Mouse (Mus musculus) liver, embryonic 16.5 days (tissue): ENCODE data around the gene Zfp3. TPM values are rescaled to one million over a fixed set of nuclear protein-coding genes. Genes with fewer than 3 reads are reported as not detected.

Experiments
- ATAC-seq: fragments of 200-750 bp; cut with Nextera tagmentation; 2 replicates; pipeline ENCODE4 v1.8.0; 2017; ENCODE audit warnings: low read depth, mild to moderate bottlenecking, moderate number of reproducible peaks, moderate library complexity
- H3K27ac ChIP-seq: fragments of 300-500 bp; sonication (generic); 2 replicates; pipeline ENCODE4 v1.5.1; 2014; ENCODE audit warnings: mild to moderate bottlenecking, low read length
- H3K27me3 ChIP-seq: fragments of 300-500 bp; sonication (generic); 2 replicates; pipeline ENCODE4 v1.6.1; 2014; ENCODE audit warnings: low read depth, low read length, mixed read lengths; ENCODE audit not compliant: control insufficient read depth, insufficient read depth
- H3K36me3 ChIP-seq: fragments of 300-500 bp; sonication (generic); 2 replicates; pipeline ENCODE4 v1.6.1; 2014; ENCODE audit warnings: mild to moderate bottlenecking; ENCODE audit not compliant: control insufficient read depth, insufficient read depth
- H3K4me1 ChIP-seq: fragments of 300-500 bp; sonication (generic); 2 replicates; pipeline ENCODE4 v1.6.1; 2014; ENCODE audit warnings: low read depth, low read length, mixed read lengths; ENCODE audit not compliant: control insufficient read depth
- H3K4me2 ChIP-seq: fragments of 300-500 bp; sonication (generic); 2 replicates; pipeline ENCODE4 v1.6.1; 2014; ENCODE audit warnings: low read depth, low read length, mixed read lengths
- H3K4me3 ChIP-seq: fragments of 300-500 bp; sonication (generic); 2 replicates; pipeline ENCODE4 v1.5.1; 2014; ENCODE audit warnings: low read depth, mild to moderate bottlenecking, low read length
- H3K9ac ChIP-seq: fragments of 300-500 bp; sonication (generic); 2 replicates; pipeline ENCODE4 v1.6.1; 2014; ENCODE audit warnings: low read depth, low read length
- H3K9me3 ChIP-seq: fragments of 300-500 bp; sonication (generic); replicated peaks from 2 replicates; pipeline ENCODE4 v1.6.1; 2016; ENCODE audit warnings: low read length; ENCODE audit not compliant: control insufficient read depth
- WGBS: fragments of 180-500 bp; shearing (Covaris S2); extraction: QIAGEN DNeasy Blood & Tissue Kit; methylation state at CpG from one replicate; pipeline ENCODE4 v1.1.7; 2014; ENCODE audit not compliant: insufficient replicate concordance; 5-methylcytosine and 5-hydroxymethylcytosine counted together
- polyA plus RNA-seq: library from polyadenylated mRNA; unstranded; fragments of >200 nt; fragmentation: Nextera tagmentation; extraction: Ambion mirVana; gene quantifications from 2 replicates; pipeline ENCODE4 v1.2.1, GENCODE M21; 2015

Gene Zfp3
- polyA plus RNA-seq, 1 experiment from 2014 or later: 1.6 TPM

DNA sequence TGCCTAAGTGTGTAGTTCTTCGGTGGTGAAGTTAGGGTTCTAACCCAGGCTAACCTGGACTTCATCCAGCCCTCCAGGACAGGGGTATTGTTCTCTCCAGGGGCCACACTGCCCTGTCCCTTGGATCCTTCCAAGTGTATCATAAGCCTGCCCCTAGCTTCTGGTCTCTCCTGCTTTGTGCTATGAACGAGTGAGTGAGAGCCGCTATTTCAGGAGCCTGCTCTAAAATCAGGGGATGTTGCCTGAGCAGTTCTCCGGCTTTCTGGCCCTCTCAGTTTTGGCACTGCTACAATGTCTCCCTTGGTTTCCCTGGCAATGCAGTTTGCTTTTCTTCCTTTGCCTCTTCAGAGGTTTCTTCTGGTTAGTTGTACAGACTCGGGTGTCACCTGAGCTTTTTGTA is 32.8 kb upstream of the Zfp3 start:
- H3K9me3 ChIP-seq: no peaks in the 10 kb centered on the region
- no peak for ATAC-seq
- peaks cover 2% of the 10 kb centered on the region for H3K4me1 ChIP-seq
- no peak overlapping the region for H3K4me2 ChIP-seq
- no peak overlapping the region for H3K27ac ChIP-seq
- H3K36me3 ChIP-seq: 0 out of 2 replicates have a peak, but pooled peaks cover 3% of the 10 kb centered on the region
- H3K27me3 ChIP-seq: no peaks in the 10 kb centered on the region
- no peak overlapping the region for H3K4me3 ChIP-seq
- WGBS: 51% methylated on average over 5 of the region's 5 CpGs
- H3K9ac ChIP-seq: no peak overlapping the region

DNA sequence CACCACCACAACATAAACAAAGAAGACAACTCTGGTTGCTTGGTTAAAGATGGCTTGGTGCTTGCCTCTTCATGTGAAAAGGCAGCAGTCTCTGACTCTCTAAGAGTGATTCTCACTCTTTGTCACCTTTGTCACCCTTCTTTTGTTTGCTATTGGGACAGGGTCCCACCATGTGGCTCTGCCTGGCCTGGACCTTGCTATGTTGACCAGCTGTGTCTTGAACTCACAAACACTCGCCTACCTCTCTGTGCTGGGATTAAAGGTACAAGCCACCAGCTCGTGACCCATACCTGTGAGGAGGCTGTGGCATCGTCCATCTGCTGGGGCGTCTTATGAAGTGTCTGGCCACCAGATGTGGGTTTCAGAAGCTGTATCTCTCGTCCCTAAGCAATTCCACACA is 30.8 kb upstream of the Zfp3 start:
- Histone ChIP-seq H3K27me3 (0 out of 2 replicates have a peak, but pooled peaks cover 3% of the 10 kb centered on the region), H3K4me2 (no peak overlapping the region), H3K36me3 (no peaks in the 10 kb centered on the region), H3K9ac (no peak overlapping the region), H3K4me3 (no peak overlapping the region), H3K4me1 (peaks cover 2% of the 10 kb centered on the region), H3K27ac (no peak overlapping the region), H3K9me3 (no peaks in the 10 kb centered on the region)
- 34% methylated on average over 5 of the region's 5 CpGs for WGBS
- ATAC-seq: peak; percentile 50; the same call in 1 of the 2 replicates

DNA sequence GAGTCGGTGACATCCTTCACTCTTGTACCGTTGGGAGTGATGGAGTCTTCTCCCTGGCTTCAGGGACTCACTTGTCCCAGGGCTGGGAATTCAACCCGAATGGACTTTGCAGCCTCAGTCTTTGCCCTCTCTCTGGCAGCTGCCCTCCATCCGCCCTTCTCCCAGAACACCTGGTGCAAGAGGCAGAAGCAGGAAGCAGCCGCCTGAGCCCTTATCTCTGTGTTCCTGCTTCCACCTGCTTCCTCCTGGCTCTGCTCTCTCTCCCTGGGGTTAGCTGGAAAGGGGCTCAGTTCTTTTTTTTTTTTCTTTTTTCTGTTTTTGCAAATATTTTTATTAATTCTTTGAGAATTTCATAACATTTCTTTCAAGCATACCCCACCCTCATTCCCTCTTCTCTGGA is 26.3 kb upstream of the Zfp3 start:
- peaks cover 2% of the 10 kb centered on the region for H3K4me1 ChIP-seq
- 8% methylated on average over 5 of the region's 5 CpGs for WGBS
- no peaks in the 10 kb centered on the region for H3K9me3 ChIP-seq
- no peak overlapping the region for H3K27ac ChIP-seq
- no peak overlapping the region for H3K4me2 ChIP-seq
- no peaks in the 10 kb centered on the region for H3K36me3 ChIP-seq
- no peak overlapping the region for H3K4me3 ChIP-seq
- H3K9ac ChIP-seq: no peak overlapping the region
- H3K27me3 ChIP-seq: 0 out of 2 replicates have a peak, but pooled peaks cover 3% of the 10 kb centered on the region
- no peak for ATAC-seq

DNA sequence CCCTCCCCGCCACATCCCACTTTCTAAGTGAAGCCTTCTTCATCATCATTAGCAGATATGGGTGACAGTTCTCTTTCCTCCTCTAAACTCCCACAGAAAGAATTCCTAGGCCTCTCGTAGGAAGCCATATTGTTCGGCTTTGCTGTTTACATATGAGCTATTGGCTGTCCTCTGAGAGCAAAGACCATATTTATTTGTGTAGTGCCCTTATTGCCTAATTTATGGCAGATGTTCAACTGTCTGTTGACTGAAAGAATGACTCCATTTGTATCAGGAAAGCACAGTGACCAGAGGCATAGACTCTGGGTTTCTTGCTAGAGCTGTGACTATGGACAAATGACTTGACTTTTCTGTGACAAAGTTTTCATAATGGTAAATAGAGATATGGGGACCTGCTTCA is 22.4 kb upstream of the Zfp3 start:
- H3K36me3 ChIP-seq: no peaks in the 10 kb centered on the region
- H3K27ac ChIP-seq: no peak overlapping the region
- H3K4me3 ChIP-seq: no peak overlapping the region
- WGBS: 59% methylated on average over 3 of the region's 3 CpGs
- H3K27me3 ChIP-seq: 0 out of 2 replicates have a peak, but pooled peaks cover 3% of the 10 kb centered on the region
- no peaks in the 10 kb centered on the region for H3K9me3 ChIP-seq
- no peaks in the 10 kb centered on the region for H3K4me1 ChIP-seq
- no peak overlapping the region for H3K4me2 ChIP-seq
- ATAC-seq: peak; percentile 72
- no peak overlapping the region for H3K9ac ChIP-seq

DNA sequence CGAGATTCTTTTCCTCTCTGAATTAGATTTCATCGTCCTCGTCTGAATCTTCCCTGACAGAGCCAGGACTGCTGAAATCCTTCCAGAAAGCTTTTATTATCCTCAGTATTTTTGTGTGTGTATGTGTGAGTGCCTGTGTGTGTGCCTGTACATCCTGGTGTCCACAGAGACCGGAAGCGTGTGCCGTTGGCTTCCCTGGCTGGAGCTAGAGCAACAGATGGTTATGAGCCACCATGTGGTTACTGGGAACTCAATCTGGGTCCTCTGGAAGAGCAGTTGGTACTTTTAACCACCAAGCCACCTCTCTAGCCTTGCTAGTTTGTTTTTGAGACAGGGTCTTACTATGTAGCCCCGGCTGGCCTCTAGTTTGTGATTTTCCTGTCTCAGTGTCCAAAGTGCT is 21.9 kb upstream of the Zfp3 start:
- ATAC-seq: no peak
- Histone ChIP-seq H3K36me3 (no peaks in the 10 kb centered on the region), H3K4me2 (no peak overlapping the region), H3K4me3 (no peak overlapping the region), H3K9ac (no peak overlapping the region), H3K4me1 (no peaks in the 10 kb centered on the region), H3K27ac (no peak overlapping the region), H3K9me3 (no peaks in the 10 kb centered on the region), H3K27me3 (0 out of 2 replicates have a peak, but pooled peaks cover 3% of the 10 kb centered on the region)
- 66% methylated on average over 7 of the region's 7 CpGs for WGBS

DNA sequence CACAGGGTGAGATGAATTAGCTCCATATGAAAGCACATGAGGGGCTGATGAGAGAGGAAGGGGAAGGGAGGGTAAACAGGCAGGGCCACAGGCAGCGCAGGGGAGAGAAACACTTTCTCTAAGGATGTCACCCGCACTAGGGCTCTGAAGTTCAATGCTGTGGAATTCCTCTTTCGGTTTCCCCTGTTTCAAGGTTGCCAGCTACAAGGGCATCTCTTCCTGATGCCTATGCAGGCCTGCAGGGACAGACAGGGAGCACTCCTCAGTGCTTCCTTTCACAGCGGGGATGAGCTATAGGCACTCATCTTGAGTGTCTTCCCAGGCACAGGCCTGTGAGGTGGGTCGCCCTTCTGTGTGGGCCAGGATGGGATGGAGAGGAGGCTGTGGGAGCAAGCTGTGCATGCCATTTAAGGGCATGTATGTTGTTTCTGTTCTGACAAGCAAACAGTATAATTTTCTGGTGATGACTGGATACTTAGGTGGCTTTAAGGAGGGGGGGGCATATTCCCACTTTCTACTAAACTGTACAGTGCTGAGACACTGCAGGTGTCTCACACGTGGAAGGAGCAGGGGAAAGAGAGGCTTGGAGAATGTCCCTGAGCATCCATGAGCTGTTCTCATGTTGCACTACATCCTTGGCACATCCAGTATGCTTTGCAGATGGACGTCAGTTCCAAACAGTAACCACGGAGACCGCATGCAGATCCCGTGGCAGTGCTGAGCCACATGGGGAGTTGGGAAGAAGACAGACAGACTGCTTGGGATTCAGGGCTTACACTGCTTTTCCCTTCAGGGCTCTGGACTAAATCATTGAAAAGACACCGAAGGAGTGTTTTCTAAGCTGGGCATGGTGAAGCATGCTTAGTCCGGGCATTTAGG is 21.2 kb upstream of the Zfp3 start:
- Histone ChIP-seq H3K9me3 (no peaks in the 10 kb centered on the region), H3K27me3 (no peaks in the 10 kb centered on the region), H3K9ac (no peak overlapping the region), H3K4me1 (no peaks in the 10 kb centered on the region), H3K4me2 (no peak overlapping the region), H3K4me3 (no peak overlapping the region), H3K27ac (no peak overlapping the region), H3K36me3 (no peaks in the 10 kb centered on the region)
- WGBS: 67% methylated on average over 12 of the region's 12 CpGs
- no peak for ATAC-seq

DNA sequence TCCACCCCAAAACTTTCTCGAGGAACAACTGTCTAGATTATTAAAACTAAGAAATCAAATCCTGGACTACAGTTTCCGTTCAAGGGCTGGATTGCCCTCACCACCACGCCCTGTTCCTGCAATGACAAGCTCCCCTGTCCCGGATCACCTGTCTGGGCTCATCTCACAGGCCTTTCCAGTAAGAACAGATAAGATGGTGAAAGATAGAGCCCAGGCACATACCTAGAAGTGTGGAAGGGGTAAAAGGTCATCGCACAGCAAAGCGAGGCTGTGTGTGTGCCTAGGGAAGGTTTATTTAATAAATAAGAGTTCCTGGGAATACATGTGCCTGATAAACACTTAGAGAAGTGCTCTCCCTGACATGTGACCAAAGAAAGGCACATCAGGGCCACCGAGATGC is 18.4 kb upstream of the Zfp3 start:
- no peak overlapping the region for H3K27ac ChIP-seq
- H3K9me3 ChIP-seq: no peaks in the 10 kb centered on the region
- H3K4me1 ChIP-seq: no peaks in the 10 kb centered on the region
- H3K4me2 ChIP-seq: no peak overlapping the region
- H3K27me3 ChIP-seq: no peaks in the 10 kb centered on the region
- WGBS: 61% methylated on average over 7 of the region's 7 CpGs
- H3K4me3 ChIP-seq: no peak overlapping the region
- H3K9ac ChIP-seq: no peak overlapping the region
- H3K36me3 ChIP-seq: no peaks in the 10 kb centered on the region
- ATAC-seq: no peak

DNA sequence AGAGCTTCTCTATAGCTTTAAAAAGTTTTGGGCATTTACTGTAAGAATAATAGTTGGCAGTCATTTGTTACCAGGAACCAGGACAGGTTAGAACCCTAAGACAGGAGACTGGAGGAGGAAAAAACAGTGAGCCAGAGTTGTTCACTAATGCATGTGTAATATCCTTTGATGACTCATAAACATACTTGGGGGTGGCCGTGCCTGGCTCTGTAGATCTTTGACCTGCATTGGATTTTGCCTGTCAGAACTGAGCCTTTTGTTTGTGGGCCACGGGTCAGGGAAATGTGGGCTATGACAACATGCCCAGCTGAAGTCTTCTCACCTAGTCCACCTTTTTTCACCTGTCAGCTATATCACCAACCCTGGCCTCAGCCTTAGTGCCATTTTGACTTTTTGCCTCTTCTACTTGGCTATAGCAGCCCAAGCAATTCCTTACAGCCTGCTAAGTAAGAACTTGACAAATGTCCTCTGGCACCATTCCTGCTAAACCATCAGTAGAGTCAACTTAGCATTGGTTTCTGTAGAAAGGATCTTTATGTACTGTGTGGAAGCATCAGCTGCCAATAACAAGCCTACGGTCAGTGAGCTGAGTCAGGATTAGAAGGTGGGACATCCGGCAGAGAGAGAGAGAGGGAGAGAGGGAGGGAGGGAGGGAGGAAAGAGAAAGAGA is 16.0 kb upstream of the Zfp3 start:
- peak; percentile 30; the same call in 1 of the 2 replicates for ATAC-seq
- Histone ChIP-seq H3K36me3 (no peaks in the 10 kb centered on the region), H3K27ac (no peak overlapping the region), H3K9ac (no peak overlapping the region), H3K9me3 (no peaks in the 10 kb centered on the region), H3K4me3 (no peak overlapping the region), H3K4me2 (no peak overlapping the region), H3K4me1 (peaks cover 4% of the 10 kb centered on the region), H3K27me3 (no peaks in the 10 kb centered on the region)
- WGBS: 64% methylated on average over 4 of the region's 4 CpGs
